Mouse (Mus musculus) embryonic facial prominence, embryonic 15.5 days (tissue): ENCODE measurements around the gene C1qtnf7. TPM values are rescaled to one million over a fixed set of nuclear protein-coding genes. Genes with fewer than 3 reads are reported as not detected.

Experiments
- ATAC-seq: fragments of 200-750 bp; cut with Nextera tagmentation; 2 replicates; pipeline ENCODE4 v1.8.0; 2017; ENCODE audit warnings: low read depth, moderate TSS enrichment; ENCODE audit not compliant: insufficient number of reproducible peaks, low FRiP score, low TSS enrichment
- H3K27ac ChIP-seq: fragments of 300-500 bp; sonication (generic); replicated peaks from 2 replicates; pipeline ENCODE4 v1.5.1; 2015; ENCODE audit warnings: mild to moderate bottlenecking, inconsistent platforms
- H3K27me3 ChIP-seq: fragments of 300-500 bp; sonication (generic); 2 replicates; pipeline ENCODE4 v1.6.1; 2015; ENCODE audit warnings: inconsistent platforms
- H3K36me3 ChIP-seq: fragments of 300-500 bp; sonication (generic); 2 replicates; pipeline ENCODE4 v1.6.1; 2015; ENCODE audit warnings: mild to moderate bottlenecking, inconsistent platforms
- H3K4me1 ChIP-seq: fragments of 300-500 bp; sonication (generic); 2 replicates; pipeline ENCODE4 v1.6.1; 2015; ENCODE audit warnings: inconsistent platforms
- H3K4me2 ChIP-seq: fragments of 300-500 bp; sonication (generic); replicated peaks from 2 replicates; pipeline ENCODE4 v1.6.1; 2015; ENCODE audit warnings: mild to moderate bottlenecking, inconsistent platforms
- H3K4me3 ChIP-seq: fragments of 300-500 bp; sonication (generic); replicated peaks from 2 replicates; pipeline ENCODE4 v1.5.1; 2015; ENCODE audit warnings: mild to moderate bottlenecking, inconsistent platforms
- H3K9ac ChIP-seq: fragments of 300-500 bp; sonication (generic); 2 replicates; pipeline ENCODE4 v1.6.1; 2015; ENCODE audit warnings: inconsistent platforms
- H3K9me3 ChIP-seq: fragments of 300-500 bp; sonication (generic); replicated peaks from 2 replicates; pipeline ENCODE4 v1.6.1; 2016; ENCODE audit warnings: inconsistent platforms
- WGBS: fragments of 180-500 bp; shearing (Covaris S2); methylation state at CpG from one replicate; pipeline ENCODE4 v1.1.7; 2015; 5-methylcytosine and 5-hydroxymethylcytosine counted together
- polyA plus RNA-seq: library from polyadenylated mRNA; unstranded; fragments of >200 nt; fragmentation: Nextera tagmentation; extraction: Ambion mirVana; gene quantifications from 2 replicates; pipeline ENCODE4 v1.2.1, GENCODE M21; 2015

C1qtnf7 gene
- polyA plus RNA-seq, 1 experiment from 2014 or later, result 18.1 TPM

GRCm38 (mm10) chr5:43621575-43622299 is 106.4 kb downstream of the C1qtnf7 start:
- no peaks in the 10 kb centered on the region for H3K36me3 ChIP-seq
- H3K27ac ChIP-seq, result no peak overlapping the region
- no peak overlapping the region for H3K4me3 ChIP-seq
- H3K9me3 ChIP-seq, result no peaks in the 10 kb centered on the region
- no peak overlapping the region for H3K9ac ChIP-seq
- 72% methylated on average over 7 of the region's 7 CpGs for WGBS
- H3K4me1 ChIP-seq, result no peaks in the 10 kb centered on the region
- H3K4me2 ChIP-seq, result no peak overlapping the region
- no peak for ATAC-seq
- no peaks in the 10 kb centered on the region for H3K27me3 ChIP-seq

DNA sequence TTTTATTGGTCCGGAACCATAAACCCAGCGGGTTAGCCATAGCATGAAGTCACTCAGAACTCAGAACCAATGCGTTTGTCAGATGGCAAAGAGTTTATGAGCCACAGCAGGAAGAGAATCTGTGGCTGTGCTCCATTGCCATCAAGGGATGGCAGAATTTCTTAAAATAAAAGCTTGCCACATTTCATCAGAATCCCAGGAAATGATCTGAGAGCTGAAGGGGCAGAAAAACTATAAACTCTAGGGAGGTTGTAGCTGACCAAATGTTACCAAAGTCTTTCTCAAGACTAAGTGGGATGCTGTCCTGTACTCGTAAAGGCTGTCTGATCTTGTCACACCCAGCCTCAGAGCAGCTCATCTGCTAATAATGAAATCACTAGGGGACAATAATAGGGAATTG is 110.1 kb downstream of the C1qtnf7 start:
- Histone ChIP-seq H3K27me3 (no peaks in the 10 kb centered on the region), H3K4me2 (no peak overlapping the region), H3K4me3 (no peak overlapping the region), H3K27ac (no peak overlapping the region), H3K9me3 (no peaks in the 10 kb centered on the region), H3K4me1 (no peaks in the 10 kb centered on the region), H3K36me3 (no peaks in the 10 kb centered on the region), H3K9ac (no peak overlapping the region)
- ATAC-seq, result no peak
- WGBS, result 71% methylated on average over 4 of the region's 4 CpGs

- Histone ChIP-seq H3K36me3 (no peaks in the 10 kb centered on the region), H3K4me3 (no peak overlapping the region), H3K27me3 (no peaks in the 10 kb centered on the region), H3K9me3 (no peaks in the 10 kb centered on the region), H3K4me2 (no peak overlapping the region), H3K27ac (no peak overlapping the region), H3K9ac (no peak overlapping the region), H3K4me1 (no peaks in the 10 kb centered on the region)
- 83% methylated on average over 5 of the region's 5 CpGs for WGBS
- ATAC-seq, result no peak
Measured at GRCm38 (mm10) chr5:43634071-43634601, 118.8 kb downstream of the C1qtnf7 start.

- no peak for ATAC-seq
- no peaks in the 10 kb centered on the region for H3K27me3 ChIP-seq
- H3K36me3 ChIP-seq, result no peaks in the 10 kb centered on the region
- H3K4me1 ChIP-seq, result no peaks in the 10 kb centered on the region
- H3K9ac ChIP-seq, result no peak overlapping the region
- H3K27ac ChIP-seq, result no peak overlapping the region
- H3K4me3 ChIP-seq, result no peak overlapping the region
- no peaks in the 10 kb centered on the region for H3K9me3 ChIP-seq
- 17% methylated on average over 9 of the region's 9 CpGs for WGBS
- H3K4me2 ChIP-seq, result no peak overlapping the region
Measured at GRCm38 (mm10) chr5:43634602-43635081, 119.3 kb downstream of the C1qtnf7 start.

GRCm38 (mm10) chr5:43645020-43645419 is 129.7 kb downstream of the C1qtnf7 start:
- 29% methylated on average over 4 of the region's 4 CpGs for WGBS
- Histone ChIP-seq H3K27ac (0 out of 2 replicates have a peak overlapping the region, but pooled peaks have one; percentile 28), H3K4me2 (no peak overlapping the region), H3K27me3 (no peaks in the 10 kb centered on the region), H3K9ac (no peak overlapping the region), H3K4me3 (no peak overlapping the region), H3K4me1 (peaks cover 8% of the 10 kb centered on the region), H3K9me3 (no peaks in the 10 kb centered on the region), H3K36me3 (no peaks in the 10 kb centered on the region)
- no peak for ATAC-seq

DNA sequence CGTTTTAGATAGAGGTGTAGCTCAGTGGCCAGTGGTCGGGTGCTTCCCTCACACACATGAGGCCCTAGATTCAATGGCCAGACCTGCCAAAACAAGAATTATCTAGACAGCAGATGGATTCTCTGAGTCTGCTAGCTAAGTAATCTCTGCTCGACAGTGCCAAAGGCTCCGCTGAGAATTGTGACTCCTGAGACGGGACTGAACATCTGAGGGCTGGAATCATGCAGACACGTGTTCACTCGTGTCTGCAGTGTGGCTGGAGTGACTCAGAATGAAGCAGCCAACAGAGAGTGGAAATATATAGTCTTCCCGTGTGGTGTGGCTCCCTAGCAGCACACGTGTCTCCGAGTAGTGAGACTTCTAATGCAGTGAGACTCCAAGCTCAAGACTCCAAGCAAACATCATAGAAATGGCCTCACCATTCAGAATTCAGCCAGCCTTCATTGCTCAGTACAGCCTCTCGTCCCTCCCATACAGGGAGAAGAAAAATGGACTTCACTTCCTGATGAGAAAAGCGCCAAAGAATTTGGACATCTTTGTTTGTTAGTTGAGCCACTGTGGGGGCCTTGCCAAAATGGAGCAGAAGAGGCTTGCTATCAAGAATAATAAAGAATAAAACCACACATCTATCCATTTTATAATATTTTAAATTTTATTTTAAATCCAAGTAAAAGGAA is 131.9 kb downstream of the C1qtnf7 start:
- whole genome bisulfite sequencing, result 69% methylated on average over 12 of the region's 12 CpGs
- Histone ChIP-seq H3K4me1 (peaks cover 8% of the 10 kb centered on the region), H3K4me3 (no peak overlapping the region), H3K36me3 (no peaks in the 10 kb centered on the region), H3K9me3 (no peaks in the 10 kb centered on the region), H3K27ac (no peak overlapping the region), H3K27me3 (no peaks in the 10 kb centered on the region), H3K4me2 (no peak overlapping the region), H3K9ac (no peak overlapping the region)
- no peak for ATAC-seq

- Histone ChIP-seq H3K4me2 (peak overlapping the region; percentile 51; the same call in 1 of the 2 replicates), H3K4me1 (peaks cover 12% of the 10 kb centered on the region; the same call in 1 of the 2 replicates), H3K9me3 (no peaks in the 10 kb centered on the region), H3K36me3 (no peaks in the 10 kb centered on the region), H3K9ac (no peak overlapping the region), H3K27ac (peak overlapping the region; percentile 84; the same call in 1 of the 2 replicates), H3K4me3 (no peak overlapping the region), H3K27me3 (no peaks in the 10 kb centered on the region)
- ATAC-seq, result no peak
- WGBS, result 82% methylated on average over 3 of the region's 3 CpGs
Measured at GRCm38 (mm10) chr5:43661498-43661897, 146.2 kb downstream of the C1qtnf7 start.

- Histone ChIP-seq H3K9ac (peak within 1 kb of the TSS; percentile 28), H3K4me1 (peaks cover 12% of the 10 kb centered on the region; the same call in 1 of the 2 replicates), H3K9me3 (no peaks in the 10 kb centered on the region), H3K27ac (peak within 1 kb of the TSS; percentile 84), H3K4me3 (peak within 1 kb of the TSS; percentile 46), H3K27me3 (no peaks in the 10 kb centered on the region), H3K4me2 (peak within 1 kb of the TSS; percentile 51), H3K36me3 (no peaks in the 10 kb centered on the region)
- ATAC-seq, result peak; percentile 57
- WGBS, result 8% methylated on average over 19 of the region's 19 CpGs
Measured at GRCm38 (mm10) chr5:43661997-43662961, 146.9 kb downstream of the C1qtnf7 start, which contains the start of gene Cc2d2a. Cc2d2a (plus strand) TSS chr5:43662346.

- WGBS, result 71% methylated on average over 6 of the region's 6 CpGs
- H3K4me3 ChIP-seq, result no peak overlapping the region
- no peak overlapping the region for H3K27ac ChIP-seq
Measured at GRCm38 (mm10) chr5:43663531-43663930, 148.2 kb downstream of the C1qtnf7 start.

DNA sequence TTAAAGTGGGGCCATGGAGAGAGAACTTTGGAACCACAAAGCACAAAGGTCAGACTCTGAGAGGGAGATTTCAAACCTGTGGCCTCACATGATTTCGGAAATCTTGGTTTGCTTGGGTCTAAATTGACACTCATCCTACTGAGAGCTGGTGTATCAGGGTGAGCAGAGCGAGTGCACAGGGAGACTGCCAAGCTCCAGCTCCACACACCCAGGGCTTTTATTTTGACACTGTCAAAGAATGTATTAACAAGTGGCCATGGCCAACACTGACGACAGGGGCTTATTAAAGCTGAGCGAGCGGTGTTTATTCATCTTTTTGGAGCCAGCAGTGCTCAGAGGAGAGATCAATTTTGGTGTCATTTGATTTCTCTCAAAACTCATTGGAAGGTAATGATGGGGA is 149.8 kb downstream of the C1qtnf7 start:
- Histone ChIP-seq H3K9ac (no peak overlapping the region), H3K36me3 (no peaks in the 10 kb centered on the region), H3K4me2 (no peak overlapping the region), H3K27me3 (no peaks in the 10 kb centered on the region), H3K9me3 (no peaks in the 10 kb centered on the region), H3K27ac (no peak overlapping the region), H3K4me3 (no peak overlapping the region), H3K4me1 (peaks cover 12% of the 10 kb centered on the region; the same call in 1 of the 2 replicates)
- WGBS, result 29% methylated on average over 5 of the region's 5 CpGs
- ATAC-seq, result no peak

More at GRCm38 (mm10) chr5:43663531-43663930, 148.2 kb downstream of the C1qtnf7 start:
- Histone ChIP-seq H3K27me3 (no peaks in the 10 kb centered on the region), H3K4me2 (peak overlapping the region; percentile 51; the same call in 1 of the 2 replicates), H3K9me3 (no peaks in the 10 kb centered on the region), H3K9ac (no peak overlapping the region), H3K4me1 (peaks cover 12% of the 10 kb centered on the region; the same call in 1 of the 2 replicates), H3K36me3 (no peaks in the 10 kb centered on the region)
- no peak for ATAC-seq
